Mouse (Mus musculus) forebrain, embryonic 16.5 days (tissue): ENCODE data around the gene Fastkd5. TPM values are rescaled to one million over a fixed set of nuclear protein-coding genes. Genes with fewer than 3 reads are reported as not detected.
"Not testable (repeated sequence)": the region's sequence is repeated elsewhere in the genome, so short reads cannot be mapped to it uniquely, and the experiment has no call there.

Experiments used
- ATAC-seq: fragments of 200-750 bp; cut with Nextera tagmentation; 2 replicates; pipeline ENCODE4 v1.8.0; 2017; ENCODE audit warnings: mild to moderate bottlenecking, moderate library complexity
- H3K27ac ChIP-seq: fragments of 300-500 bp; sonication (generic); 2 replicates; pipeline ENCODE4 v1.5.1; 2014; ENCODE audit warnings: low read length, control low read depth
- H3K27me3 ChIP-seq: fragments of 300-500 bp; sonication (generic); replicated peaks from 2 replicates; pipeline ENCODE4 v1.6.1; 2014; ENCODE audit warnings: low read length; ENCODE audit not compliant: control insufficient read depth, insufficient read depth
- H3K36me3 ChIP-seq: fragments of 300-500 bp; sonication (generic); 2 replicates; pipeline ENCODE4 v1.6.1; 2014; ENCODE audit not compliant: control insufficient read depth, insufficient read depth
- H3K4me1 ChIP-seq: fragments of 300-500 bp; sonication (generic); replicated peaks from 2 replicates; pipeline ENCODE4 v1.6.1; 2014; ENCODE audit warnings: low read length; ENCODE audit not compliant: control insufficient read depth, insufficient read depth
- H3K4me2 ChIP-seq: fragments of 300-500 bp; sonication (generic); 2 replicates; pipeline ENCODE4 v1.6.1; 2014; ENCODE audit warnings: mild to moderate bottlenecking, low read length, control low read depth
- H3K4me3 ChIP-seq: fragments of 300-500 bp; sonication (generic); replicated peaks from 2 replicates; pipeline ENCODE4 v1.5.1; 2014; ENCODE audit warnings: mild to moderate bottlenecking, low read length, control low read depth
- H3K9ac ChIP-seq: fragments of 300-500 bp; sonication (generic); replicated peaks from 2 replicates; pipeline ENCODE4 v1.6.1; 2014; ENCODE audit warnings: low read depth, low read length, control low read depth
- H3K9me3 ChIP-seq: fragments of 300-500 bp; sonication (generic); 2 replicates; pipeline ENCODE4 v1.6.1; 2016; ENCODE audit warnings: low read length; ENCODE audit not compliant: control insufficient read depth
- WGBS: fragments of 180-500 bp; shearing (Covaris S2); extraction: QIAGEN DNeasy Blood & Tissue Kit; methylation state at CpG from one replicate; pipeline ENCODE4 v1.1.7; 2014; 5-methylcytosine and 5-hydroxymethylcytosine counted together
- polyA plus RNA-seq: library from polyadenylated mRNA; unstranded; fragments of >200 nt; fragmentation: Nextera tagmentation; extraction: Ambion mirVana; gene quantifications from 2 replicates; pipeline ENCODE4 v1.2.1, GENCODE M21; 2015

Gene Fastkd5
- polyA plus RNA-seq, 1 experiment from 2014 or later, result 12.5 TPM

GRCm38 (mm10) chr2:130655660-130656339, 26.0 kb upstream of the Fastkd5 start:
- H3K36me3 ChIP-seq, result peaks cover 28% of the 10 kb centered on the region

GRCm38 (mm10) chr2:130653760-130654159, 23.9 kb upstream of the Fastkd5 start:
- 100% methylated on average over 1 of the region's 1 CpGs for WGBS
- no peak overlapping the region for H3K4me3 ChIP-seq
- H3K4me1 ChIP-seq, result no peaks in the 10 kb centered on the region
- no peak overlapping the region for H3K27ac ChIP-seq
- no peak overlapping the region for H3K4me2 ChIP-seq
- H3K9me3 ChIP-seq, result no peaks in the 10 kb centered on the region
- no peak overlapping the region for H3K9ac ChIP-seq
- no peak for ATAC-seq
- H3K27me3 ChIP-seq, result no peaks in the 10 kb centered on the region
- peaks cover 25% of the 10 kb centered on the region for H3K36me3 ChIP-seq

More at GRCm38 (mm10) chr2:130655660-130656339, 26.0 kb upstream of the Fastkd5 start:
- 92% methylated on average over 6 of the region's 6 CpGs for WGBS
- H3K4me2 ChIP-seq, result no peak overlapping the region
- H3K9ac ChIP-seq, result no peak overlapping the region
- H3K9me3 ChIP-seq, result no peaks in the 10 kb centered on the region
- H3K27ac ChIP-seq, result no peak overlapping the region
- H3K4me1 ChIP-seq, result no peaks in the 10 kb centered on the region
- no peak for ATAC-seq
- H3K4me3 ChIP-seq, result no peak overlapping the region
- H3K27me3 ChIP-seq, result no peaks in the 10 kb centered on the region

- no peak overlapping the region for H3K4me2 ChIP-seq
- no peaks in the 10 kb centered on the region for H3K4me1 ChIP-seq
- H3K27ac ChIP-seq, result no peak overlapping the region
- no peaks in the 10 kb centered on the region for H3K9me3 ChIP-seq
- H3K9ac ChIP-seq, result no peak overlapping the region
- peaks cover 22% of the 10 kb centered on the region for H3K36me3 ChIP-seq
- no peak overlapping the region for H3K4me3 ChIP-seq
- no peaks in the 10 kb centered on the region for H3K27me3 ChIP-seq
- ATAC-seq, result no peak
- 98% methylated on average over 2 of the region's 2 CpGs for WGBS
These were observed 23.5 kb upstream of the Fastkd5 start for GRCm38 (mm10) chr2:130653303-130653702.

GRCm38 (mm10) chr2:130649028-130649427, 19.2 kb upstream of the Fastkd5 start:
- not testable (repeated sequence) for ATAC-seq

GRCm38 (mm10) chr2:130645198-130645597, 15.4 kb upstream of the Fastkd5 start:
- no peak for ATAC-seq
- H3K4me2 ChIP-seq, result no peak overlapping the region
- WGBS, result 85% methylated on average over 4 of the region's 4 CpGs
- H3K4me1 ChIP-seq, result peaks cover 14% of the 10 kb centered on the region
- no peak overlapping the region for H3K9ac ChIP-seq
- H3K36me3 ChIP-seq, result no peaks in the 10 kb centered on the region
- H3K9me3 ChIP-seq, result no peaks in the 10 kb centered on the region
- H3K4me3 ChIP-seq, result no peak overlapping the region
- no peak overlapping the region for H3K27ac ChIP-seq
- H3K27me3 ChIP-seq, result no peaks in the 10 kb centered on the region

More at GRCm38 (mm10) chr2:130649028-130649427, 19.2 kb upstream of the Fastkd5 start:
- H3K9ac ChIP-seq, H3K9me3 ChIP-seq, H3K4me2 ChIP-seq, H3K4me3 ChIP-seq, H3K27me3 ChIP-seq, H3K4me1 ChIP-seq, H3K36me3 ChIP-seq, H3K27ac ChIP-seq: not testable (repeated sequence)
- 82% methylated on average over 6 of the region's 6 CpGs for WGBS

GRCm38 (mm10) chr2:130642684-130643369, 13.0 kb upstream of the Fastkd5 start, which contains the start of gene Lzts3:
Gene Lzts3, minus strand, starts transcription at chr2:130642803.
- WGBS, result 4% methylated on average over 39 of the region's 40 CpGs
- peak; percentile 97 for ATAC-seq
- Histone ChIP-seq H3K36me3 (no peaks in the 10 kb centered on the region), H3K27ac (peak within 1 kb of the TSS; percentile 58; the same call in 1 of the 2 replicates), H3K9me3 (no peaks in the 10 kb centered on the region), H3K9ac (peak within 1 kb of the TSS; percentile 79), H3K4me1 (peaks cover 14% of the 10 kb centered on the region), H3K4me2 (peak within 1 kb of the TSS; percentile 85), H3K4me3 (peak within 1 kb of the TSS; percentile 82), H3K27me3 (no peaks in the 10 kb centered on the region; the same call in 1 of the 2 replicates)

GRCm38 (mm10) chr2:130642197-130642660, 12.4 kb upstream of the Fastkd5 start:
- Histone ChIP-seq H3K9ac (peak overlapping the region; percentile 79), H3K4me1 (peaks cover 14% of the 10 kb centered on the region), H3K4me2 (peak overlapping the region; percentile 85), H3K27me3 (no peaks in the 10 kb centered on the region; the same call in 1 of the 2 replicates), H3K9me3 (no peaks in the 10 kb centered on the region), H3K4me3 (peak overlapping the region; percentile 82), H3K27ac (peak overlapping the region; percentile 58; the same call in 1 of the 2 replicates), H3K36me3 (no peaks in the 10 kb centered on the region)
- WGBS, result 0% methylated on average over 21 of the region's 27 CpGs
- ATAC-seq, result peak; percentile 77

GRCm38 (mm10) chr2:130641351-130642025, 11.7 kb upstream of the Fastkd5 start:
- H3K4me2 ChIP-seq, result peak overlapping the region; percentile 85
- ATAC-seq, result no peak
- peaks cover 14% of the 10 kb centered on the region for H3K4me1 ChIP-seq
- H3K36me3 ChIP-seq, result no peaks in the 10 kb centered on the region
- H3K27ac ChIP-seq, result no peak overlapping the region
- WGBS, result 72% methylated on average over 6 of the region's 6 CpGs
- H3K9ac ChIP-seq, result no peak overlapping the region; the same call in 1 of the 2 replicates
- peaks cover 5% of the 10 kb centered on the region for H3K27me3 ChIP-seq
- H3K4me3 ChIP-seq, result peak overlapping the region; percentile 82
- no peaks in the 10 kb centered on the region for H3K9me3 ChIP-seq

GRCm38 (mm10) chr2:130639276-130639675, 9.4 kb upstream of the Fastkd5 start:
- WGBS, result 83% methylated on average over 6 of the region's 6 CpGs

More at GRCm38 (mm10) chr2:130639276-130639675, 9.4 kb upstream of the Fastkd5 start:
- ATAC-seq, result no peak
- no peak overlapping the region for H3K4me3 ChIP-seq
- no peaks in the 10 kb centered on the region for H3K9me3 ChIP-seq
- H3K27me3 ChIP-seq, result peaks cover 21% of the 10 kb centered on the region
- no peak overlapping the region for H3K27ac ChIP-seq
- no peak overlapping the region for H3K4me2 ChIP-seq
- no peak overlapping the region for H3K9ac ChIP-seq
- no peaks in the 10 kb centered on the region; the same call in 1 of the 2 replicates for H3K36me3 ChIP-seq
- peaks cover 23% of the 10 kb centered on the region for H3K4me1 ChIP-seq
